Mouse (Mus musculus) cerebellum, adult 8-10 months (tissue): ENCODE data around the gene Vav1.
"Not testable (repeated sequence)": the region's sequence is repeated elsewhere in the genome, so short reads cannot be mapped to it uniquely, and the experiment has no call there.

ENCODE experiments used
- DNase-seq: peaks from one replicate; pipeline ENCODE4 v3.0.0; 2022

Vav1 gene

GRCm38 (mm10) chr17:57255354-57255753 is 23.5 kb upstream of the Vav1 start:
- DNase-seq, result no peak

DNA sequence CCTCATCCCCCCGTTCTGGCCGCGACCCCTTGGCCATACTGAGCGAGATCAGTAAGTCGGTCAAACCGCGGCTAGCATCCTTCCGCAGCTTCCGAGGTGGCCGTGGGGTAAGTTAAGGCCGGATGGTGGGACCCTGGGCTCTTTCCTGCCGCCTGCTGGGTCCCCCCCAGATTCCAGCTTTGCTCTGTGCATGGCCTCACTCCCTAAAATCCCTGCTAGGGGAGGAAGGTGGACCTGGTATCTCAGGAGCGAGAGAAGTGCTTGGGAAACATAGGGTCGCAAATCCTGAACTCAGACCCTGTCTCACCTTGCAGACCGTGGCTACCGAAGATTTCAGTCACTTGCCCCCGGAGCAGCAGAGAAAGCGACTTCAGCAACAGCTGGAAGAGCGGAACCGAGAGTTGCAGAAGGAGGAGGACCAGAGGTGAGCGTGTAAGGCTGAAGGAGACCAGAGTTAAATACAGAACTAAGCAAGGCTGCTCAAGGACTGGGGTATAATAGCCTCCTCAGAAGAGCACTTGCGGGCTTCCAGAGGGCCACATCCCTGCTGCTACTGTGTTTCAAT is 21.9 kb upstream of the Vav1 start:
- DNase-seq, result no peak

DNA sequence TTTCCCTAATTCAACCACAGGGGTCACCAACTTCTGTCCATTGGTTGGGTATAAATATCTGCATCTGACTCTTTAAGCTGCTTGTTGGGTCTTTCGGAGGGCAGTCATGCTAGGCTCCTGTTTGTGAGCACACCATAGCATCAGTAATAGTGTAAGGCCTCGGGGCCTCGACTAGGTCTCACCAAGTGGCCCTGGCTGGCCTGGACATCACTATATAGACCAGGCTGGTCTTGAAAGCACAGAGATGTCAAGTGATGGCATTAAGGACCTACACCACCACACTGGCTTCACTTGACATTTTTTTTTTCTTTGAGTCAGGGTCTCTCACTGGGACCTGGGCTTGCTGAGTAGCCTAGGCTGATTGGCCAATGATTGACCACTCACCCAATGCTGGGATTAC is 20.7 kb upstream of the Vav1 start:
- no peak for DNase-seq

- no peak for DNase-seq
Observed at GRCm38 (mm10) chr17:57259742-57260141, 19.2 kb upstream of the Vav1 start.

DNA sequence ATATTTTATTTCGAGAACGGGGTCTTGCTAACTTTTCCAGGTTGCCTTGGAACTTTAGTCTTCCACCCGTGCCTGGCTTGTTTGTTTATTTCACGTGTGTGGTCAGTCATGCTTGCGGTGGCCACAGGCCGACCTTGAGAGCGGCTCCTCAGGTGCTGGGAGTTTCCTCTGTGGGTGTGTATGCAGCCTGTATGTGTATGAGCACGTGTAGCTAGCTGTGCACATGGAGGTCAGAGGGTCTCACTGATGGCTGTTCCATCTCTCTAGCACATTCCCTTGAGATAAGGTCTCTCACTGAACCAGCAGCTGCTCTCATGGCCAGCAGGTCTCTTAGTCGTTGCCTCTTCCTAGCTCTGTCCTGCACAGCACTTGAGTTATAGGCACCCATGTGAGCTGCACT is 18.5 kb upstream of the Vav1 start:
- DNase-seq, result no peak

DNA sequence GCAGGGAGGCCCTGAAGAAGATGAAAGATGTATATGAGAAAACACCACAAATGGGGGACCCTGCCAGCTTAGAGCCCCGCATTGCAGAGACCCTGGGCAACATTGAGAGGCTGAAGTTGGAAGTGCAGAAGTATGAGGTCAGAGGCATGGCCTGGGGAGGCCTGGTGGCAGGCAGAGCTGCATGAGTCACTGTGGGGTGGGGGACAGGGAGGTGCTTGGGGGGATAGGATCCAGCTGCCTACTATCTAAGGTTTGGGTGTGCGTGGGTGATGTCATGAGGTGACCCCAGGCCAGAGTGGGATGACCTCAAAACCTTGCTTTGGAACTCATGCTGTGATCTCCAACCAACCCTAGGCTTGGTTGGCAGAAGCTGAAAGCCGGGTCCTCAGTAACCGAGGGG is 17.6 kb upstream of the Vav1 start:
- DNase-seq, result no peak

GRCm38 (mm10) chr17:57261796-57262195 is 17.1 kb upstream of the Vav1 start:
- no peak for DNase-seq

DNA sequence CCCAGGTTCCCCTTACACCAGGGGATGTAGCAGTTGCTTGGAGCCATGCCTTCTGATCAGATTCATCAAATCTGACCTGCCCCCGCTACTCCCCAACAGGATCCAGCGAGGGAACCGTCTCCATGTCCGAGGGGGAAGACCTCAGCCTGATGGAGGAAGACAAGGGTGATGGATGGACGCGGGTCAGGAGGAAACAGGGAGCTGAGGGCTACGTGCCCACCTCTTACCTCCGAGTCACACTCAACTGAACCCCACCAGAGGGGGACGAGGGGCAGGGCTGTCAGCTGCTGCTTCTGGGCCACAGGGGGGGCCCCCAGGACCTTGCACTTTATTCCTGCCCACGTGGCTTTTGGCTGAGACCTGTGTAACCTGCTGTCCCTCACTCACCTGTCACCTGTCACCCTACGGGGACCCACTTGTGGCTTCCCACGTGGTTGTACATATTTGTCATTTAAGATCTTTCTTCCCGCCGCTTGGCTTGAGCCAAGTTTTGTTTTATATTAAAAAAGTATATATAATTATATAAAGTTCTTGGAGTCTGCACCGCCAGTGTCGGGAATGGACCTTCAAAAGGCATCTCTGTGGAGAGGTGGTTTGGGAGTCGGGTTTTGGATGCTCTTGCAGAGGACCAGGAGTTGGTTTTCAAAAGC is 15.9 kb upstream of the Vav1 start:
- DNase-seq, result no peak

GRCm38 (mm10) chr17:57264164-57264563 is 14.7 kb upstream of the Vav1 start:
- no peak for DNase-seq

DNA sequence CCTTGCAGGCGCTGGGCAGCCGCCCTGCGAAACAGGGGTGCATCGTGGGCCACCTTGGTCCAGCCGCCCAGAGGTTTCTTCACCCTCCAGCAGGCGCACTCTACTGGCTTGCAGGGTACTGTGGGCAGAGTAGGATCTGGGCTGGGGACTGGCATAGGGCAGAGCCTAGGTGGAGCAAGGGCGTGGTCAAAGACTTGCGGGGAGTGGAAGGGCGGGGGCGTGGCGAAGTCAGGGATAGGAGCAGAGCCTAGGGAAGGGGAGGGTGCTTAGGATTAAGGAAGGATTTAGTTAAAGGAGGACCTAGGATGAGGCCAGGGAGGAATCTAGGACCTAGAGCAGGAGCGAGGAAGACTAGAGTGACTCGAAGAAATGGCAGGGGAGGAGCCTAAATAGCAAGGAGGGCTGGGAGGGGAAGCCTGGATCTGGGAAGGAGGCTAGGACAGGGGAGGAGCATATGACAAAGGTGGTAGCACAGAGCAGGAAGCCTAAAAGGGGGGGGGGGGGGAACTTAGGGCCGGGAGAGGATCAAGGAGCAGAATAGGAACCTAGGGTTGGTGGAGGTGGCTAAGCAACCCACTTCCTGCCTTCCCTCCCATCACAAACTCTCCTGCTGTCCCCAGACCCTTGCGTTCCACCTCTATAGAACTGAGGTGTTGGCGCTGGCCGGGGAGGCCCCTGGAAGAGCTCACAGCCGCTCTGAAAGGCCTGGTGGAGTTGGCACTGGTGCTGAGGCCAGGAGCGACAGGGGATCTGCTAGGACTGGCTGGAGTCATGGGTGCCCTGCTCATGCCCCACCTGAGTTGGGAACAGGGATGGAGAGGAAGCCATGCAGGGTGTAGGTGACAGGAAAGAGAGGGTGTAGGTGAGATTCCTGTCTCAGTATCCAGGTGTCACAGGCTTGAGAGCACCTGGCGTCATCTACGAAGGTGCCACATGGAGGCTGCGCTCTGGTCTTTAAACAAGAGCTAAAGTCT is 13.6 kb upstream of the Vav1 start:
- DNase-seq, result peak; percentile 64

- no peak for DNase-seq
Observed at GRCm38 (mm10) chr17:57267556-57268126, 11.3 kb upstream of the Vav1 start.

DNA sequence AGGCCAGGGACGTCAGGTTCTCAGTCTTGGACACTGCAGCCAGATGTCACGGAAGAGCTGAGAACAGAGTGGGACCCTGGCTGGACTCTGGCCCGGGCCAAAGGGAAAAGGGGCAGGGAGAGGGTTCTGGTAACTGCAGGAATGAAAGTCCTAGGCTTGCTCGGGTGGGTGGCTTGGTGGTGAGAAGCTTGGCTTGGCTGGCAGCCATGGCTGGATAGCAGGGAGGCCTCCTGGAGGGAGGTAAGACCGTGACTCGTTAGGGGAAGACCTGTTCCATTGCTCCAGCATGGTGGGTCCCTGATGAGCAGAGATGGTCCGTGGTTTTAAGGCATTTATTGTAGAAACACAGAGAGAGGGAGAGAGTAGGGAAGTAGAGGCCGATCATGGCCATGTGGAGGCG is 7.6 kb upstream of the Vav1 start:
- DNase-seq, result no peak

DNA sequence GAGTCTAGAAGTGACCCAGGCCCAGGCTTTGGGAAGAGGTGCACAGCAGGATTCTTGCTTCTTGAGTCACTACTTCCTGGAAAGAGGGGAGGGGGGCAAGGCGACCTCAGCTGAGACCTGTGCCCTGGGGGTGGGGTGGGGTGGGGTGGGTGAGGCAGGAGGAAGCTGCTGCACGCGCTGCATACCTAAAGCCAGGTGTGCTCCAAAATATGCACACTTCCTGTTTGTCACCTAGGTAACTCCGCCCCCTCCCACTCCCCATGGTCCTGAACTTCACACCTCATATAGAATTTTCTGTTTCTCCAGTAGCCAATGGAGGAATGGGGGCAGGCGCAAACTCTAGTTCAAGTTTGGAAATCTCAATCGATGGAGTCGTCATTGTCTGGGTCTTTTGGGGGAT is 5.1 kb upstream of the Vav1 start:
- no peak for DNase-seq

GRCm38 (mm10) chr17:57274686-57275085 is 4.2 kb upstream of the Vav1 start:
- no peak for DNase-seq

- peak; percentile 82 for DNase-seq
Observed at GRCm38 (mm10) chr17:57275111-57275996, 3.5 kb upstream of the Vav1 start.

DNA sequence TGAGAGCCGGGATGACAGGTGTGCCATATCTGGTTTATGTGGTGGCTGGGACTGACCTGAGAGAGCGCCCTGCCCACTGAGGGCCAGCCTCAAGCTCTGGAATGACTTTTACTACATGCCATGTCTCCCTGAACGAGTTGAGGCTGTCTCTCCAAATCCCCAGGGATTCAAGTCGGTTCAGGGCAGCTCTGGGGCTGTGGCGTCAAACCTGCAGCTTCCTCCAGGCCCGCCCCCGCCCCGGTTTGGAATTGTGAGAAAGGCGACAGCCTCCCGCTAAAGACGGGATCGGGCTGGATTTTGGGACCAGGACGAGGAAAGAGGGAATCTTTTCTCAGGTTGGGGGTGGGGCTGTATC is 2.9 kb upstream of the Vav1 start:
- DNase-seq, result no peak

DNA sequence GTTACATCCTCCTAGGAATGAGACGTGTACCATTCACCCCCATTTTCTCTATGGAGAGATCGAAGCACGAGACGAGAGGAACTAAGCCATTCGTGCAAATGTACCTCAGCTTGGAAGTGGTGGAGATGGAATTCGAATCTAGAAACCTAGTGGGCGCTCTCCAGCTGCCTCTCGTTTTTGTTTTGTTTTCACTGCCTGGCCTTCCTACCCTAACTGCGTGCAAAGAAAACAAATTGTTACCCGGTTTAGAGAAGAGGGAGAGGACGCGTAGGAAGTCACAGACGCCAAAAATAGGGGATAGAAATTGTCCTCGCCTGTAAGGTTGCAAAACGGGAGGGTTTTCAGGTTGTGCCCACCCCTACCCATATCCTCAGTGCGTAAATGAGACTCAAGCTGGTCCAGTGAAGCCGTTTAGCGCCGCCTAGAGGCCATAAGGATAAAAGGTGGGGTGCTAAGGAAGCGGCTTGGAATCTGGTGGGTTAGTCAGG is 2.2 kb upstream of the Vav1 start:
- DNase-seq, result peak; percentile 77

DNA sequence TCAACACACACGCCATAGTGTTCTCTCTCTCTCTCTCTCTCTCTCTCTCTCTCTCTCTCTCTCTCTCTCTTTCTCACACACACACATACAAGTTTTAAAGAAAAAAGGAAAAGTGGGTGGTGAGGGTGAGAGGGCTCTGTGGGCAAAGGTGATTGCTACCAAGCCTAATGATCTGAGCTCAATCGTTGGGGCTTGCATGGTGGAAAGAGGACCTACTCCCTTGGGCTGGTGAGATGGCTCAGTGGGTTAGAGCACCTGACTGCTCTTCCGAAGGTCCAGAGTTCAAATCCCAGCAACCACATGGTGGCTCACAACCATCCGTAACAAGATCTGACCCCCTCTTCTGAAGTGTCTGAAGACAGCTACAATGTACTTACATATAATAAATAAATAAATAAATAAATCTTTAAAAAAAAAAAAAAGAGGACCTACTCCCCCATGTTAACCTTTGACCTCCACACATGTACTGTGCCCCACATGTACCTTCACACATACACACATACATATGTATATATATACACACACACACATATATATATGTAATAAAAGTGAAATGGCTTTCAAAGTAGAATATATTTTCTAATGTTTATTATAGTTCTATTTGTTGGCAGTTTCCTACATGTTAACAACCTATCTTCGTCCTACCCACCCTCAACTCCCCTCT is 1.2 kb upstream of the Vav1 start:
- not testable (repeated sequence) for DNase-seq

DNA sequence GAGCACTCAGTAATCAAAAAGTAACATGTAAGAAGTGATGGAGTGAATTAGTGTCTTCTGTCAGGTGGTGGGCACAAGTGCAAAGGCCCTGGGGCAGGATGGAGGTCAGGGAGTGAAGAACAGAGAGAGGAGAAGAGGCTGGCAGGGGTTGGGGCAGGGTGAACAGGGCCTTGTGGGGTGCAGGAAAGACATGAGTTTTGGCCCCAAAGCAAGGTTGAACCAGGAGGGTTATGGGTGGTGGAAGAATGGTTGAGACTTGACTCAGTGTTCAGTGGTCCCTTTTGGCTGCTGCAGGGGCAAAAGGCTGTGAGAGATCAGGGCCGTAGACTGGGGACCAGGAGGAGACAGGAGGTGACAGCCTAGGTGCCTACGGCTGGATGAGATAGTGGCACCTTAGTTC is 363 bp upstream of the Vav1 start:
- DNase-seq, result no peak

DNA sequence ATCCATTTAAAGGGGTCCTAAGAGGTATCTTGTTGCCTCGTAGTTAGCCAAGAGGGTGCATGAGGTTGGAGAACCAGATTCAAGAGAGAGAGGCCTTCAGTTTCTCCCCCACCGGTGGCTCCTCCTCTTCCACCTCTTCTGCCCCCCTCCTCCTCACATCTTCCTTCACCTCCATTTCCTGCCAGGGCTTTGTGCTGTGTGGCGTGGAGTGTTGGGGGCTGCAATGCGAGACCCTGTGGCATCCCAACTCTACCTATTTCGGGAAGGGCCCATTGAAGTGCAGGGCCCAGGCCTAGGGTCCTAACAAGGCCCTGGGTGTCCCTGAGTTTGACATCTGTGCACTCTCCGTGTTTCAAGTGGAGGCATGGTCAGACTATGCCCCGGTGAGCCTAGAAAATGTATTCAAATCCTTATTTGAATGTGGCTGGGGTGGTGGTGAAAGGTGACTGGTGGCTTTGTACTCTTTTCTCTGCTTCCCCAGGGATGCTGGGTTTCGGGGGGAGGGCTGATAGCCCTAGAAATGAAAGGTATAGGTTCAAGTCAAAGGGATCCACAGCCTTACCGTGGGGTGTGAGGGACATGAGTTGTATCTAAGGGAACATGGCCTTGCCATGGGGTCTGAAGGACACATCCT is 808 bp downstream of the Vav1 start:
- no peak for DNase-seq

DNA sequence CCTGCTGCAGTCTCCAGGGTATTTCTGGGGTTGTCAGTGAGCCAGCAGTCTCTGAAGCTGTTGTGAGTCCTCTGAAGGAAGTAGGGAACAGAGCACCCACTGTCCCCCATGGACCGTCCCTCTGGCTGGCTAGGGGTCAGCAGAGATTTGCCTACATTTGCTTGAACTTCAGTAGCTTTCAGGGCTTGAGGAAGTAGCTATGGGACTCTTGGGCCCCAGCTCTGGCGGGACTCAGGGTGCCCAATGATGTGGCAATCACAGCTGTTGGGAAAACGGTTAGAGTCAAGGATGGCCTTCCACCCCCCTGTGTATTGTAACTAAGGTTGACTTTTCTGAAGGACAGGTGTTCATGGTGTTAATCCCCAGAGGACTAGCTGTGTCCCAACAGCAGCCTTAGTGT is 1.5 kb downstream of the Vav1 start:
- DNase-seq, result no peak
